Mouse (Mus musculus) kidney, adult 2 months (tissue): Measurements from ENCODE around the gene Dgkg.

Experiments
- CTCF ChIP-seq: fragments of 200-500 bp; conservative IDR thresholded peaks from 2 replicates; pipeline ENCODE4 v1.5.1; 2011; ENCODE audit warnings: low read depth, mild to moderate bottlenecking, control low read depth, low read length, moderate library complexity, mixed read lengths; ENCODE audit not compliant: insufficient read depth, insufficient read length
- POLR2A ChIP-seq: fragments of 200-500 bp; IDR thresholded peaks from one replicate; pipeline ENCODE4 v1.6.1; 2011; ENCODE audit warnings: low read depth, low read length, control low read depth

DNA sequence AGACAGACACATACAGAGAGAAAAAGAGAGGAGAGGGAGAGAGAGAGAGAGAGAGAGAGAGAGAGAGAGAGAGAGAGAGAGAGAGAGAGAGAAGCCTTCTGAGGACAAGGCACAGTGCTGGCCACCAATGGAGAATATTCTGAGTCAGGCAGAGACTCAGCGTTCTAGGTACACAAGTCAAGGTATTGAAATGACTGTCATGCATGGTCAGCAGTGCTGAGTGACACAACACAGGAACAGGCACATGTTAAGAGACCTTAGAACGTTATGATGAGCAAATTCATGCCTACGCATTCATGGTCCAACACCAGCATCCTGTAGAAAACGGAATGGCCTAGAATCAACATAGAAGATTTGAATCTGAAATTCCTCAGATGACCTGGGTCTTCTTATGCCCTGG lies 50.0 kb downstream of the Dgkg start:
- TF ChIP-seq CTCF (no peak), POLR2A (no peak)
